Mouse (Mus musculus): ENCODE results near the gene Fam213b. TPM values are rescaled to one million over a fixed set of nuclear protein-coding genes. Genes with fewer than 3 reads are reported as not detected.
A peak's percentile ranks its signal among the peaks of the same experiment; 100 is the strongest.

The Fam213b gene
- total RNA-seq, 2 experiments from 2014 or later: 2.3 to 8.8 TPM

GRCm38 (mm10) chr4:154926969-154927898, 28.3 kb upstream of the Fam213b start:
- ATAC-seq (replicated peaks; ENCODE audit: low FRiP score, poor library complexity, severe bottlenecking): peak; percentile 20

- 0 out of 2 replicates have a peak, but pooled peaks have one; percentile 10 for ATAC-seq (replicated peaks; ENCODE audit: low FRiP score, poor library complexity, severe bottlenecking)
Measured at GRCm38 (mm10) chr4:154925413-154925812, 26.5 kb upstream of the Fam213b start.

- ATAC-seq (replicated peaks; ENCODE audit: low FRiP score, poor library complexity, severe bottlenecking): no peak
Measured at GRCm38 (mm10) chr4:154922931-154923330, 24.0 kb upstream of the Fam213b start.

- ATAC-seq (replicated peaks; ENCODE audit: low FRiP score, poor library complexity, severe bottlenecking): no peak
Measured at GRCm38 (mm10) chr4:154922291-154922690, 23.4 kb upstream of the Fam213b start.

DNA sequence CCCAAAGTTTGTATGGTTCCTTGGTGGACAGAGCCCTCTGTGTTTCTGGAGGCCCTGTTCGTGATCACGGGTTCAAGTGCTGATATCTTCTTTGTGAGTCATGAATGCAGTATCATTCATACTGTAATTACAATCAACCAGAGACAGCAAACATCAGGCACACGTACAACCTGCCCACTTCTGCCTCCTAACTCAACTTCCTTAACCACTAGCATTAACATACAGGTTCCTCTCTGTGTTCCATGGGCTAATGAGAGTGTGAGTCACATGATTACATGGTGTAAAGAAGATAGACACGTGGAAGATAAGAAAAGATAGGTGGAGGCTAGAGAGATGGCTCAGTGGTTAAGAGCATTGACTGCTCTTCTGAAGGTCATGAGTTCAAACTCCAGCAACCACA, 17.7 kb upstream of the Fam213b start:
- ATAC-seq (replicated peaks; ENCODE audit: low FRiP score, poor library complexity, severe bottlenecking): no peak

DNA sequence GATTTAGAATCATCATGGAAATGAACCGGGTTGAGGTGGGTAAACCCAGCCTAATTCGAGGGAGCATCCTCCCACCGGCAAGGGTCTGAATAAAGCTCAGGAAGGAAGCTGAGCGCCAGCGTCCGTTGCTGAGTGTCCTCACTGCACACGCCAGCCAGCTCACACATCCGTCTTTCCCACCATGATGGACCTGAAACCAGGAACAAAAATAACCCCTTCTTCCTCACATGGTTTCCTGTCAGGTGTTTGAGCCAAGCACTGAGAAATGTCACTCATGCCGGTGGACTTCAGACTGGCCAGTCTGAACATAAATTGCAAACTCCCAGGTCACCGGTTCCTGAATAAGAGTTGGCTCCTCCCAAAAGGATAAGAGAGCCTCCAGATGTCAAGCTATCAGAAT, 16.4 kb upstream of the Fam213b start:
- no peak for ATAC-seq (replicated peaks; ENCODE audit: low FRiP score, poor library complexity, severe bottlenecking)

DNA sequence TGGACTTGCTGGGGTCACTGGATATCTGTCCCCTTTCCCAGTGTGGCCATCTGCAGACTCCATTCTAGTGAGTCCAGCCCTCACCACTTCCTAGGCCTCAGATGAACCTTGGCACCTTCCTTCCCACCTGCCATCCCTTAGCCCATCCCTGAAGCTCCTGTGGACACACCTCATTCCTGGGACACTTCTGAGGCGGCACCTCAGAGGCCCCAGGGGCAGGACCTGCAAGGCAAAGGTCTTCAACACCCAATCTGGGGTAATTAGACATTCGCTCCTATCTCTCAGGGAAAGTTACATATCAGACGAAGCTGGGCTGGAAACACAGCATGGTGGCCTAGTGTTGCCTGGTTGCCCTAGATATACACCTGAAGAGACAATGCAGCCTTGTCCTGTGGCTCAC, 15.8 kb upstream of the Fam213b start:
- ATAC-seq (replicated peaks; ENCODE audit: low FRiP score, poor library complexity, severe bottlenecking): no peak

- no peak for ATAC-seq (replicated peaks; ENCODE audit: low FRiP score, poor library complexity, severe bottlenecking)
Measured at GRCm38 (mm10) chr4:154914252-154914651, 15.3 kb upstream of the Fam213b start.

DNA sequence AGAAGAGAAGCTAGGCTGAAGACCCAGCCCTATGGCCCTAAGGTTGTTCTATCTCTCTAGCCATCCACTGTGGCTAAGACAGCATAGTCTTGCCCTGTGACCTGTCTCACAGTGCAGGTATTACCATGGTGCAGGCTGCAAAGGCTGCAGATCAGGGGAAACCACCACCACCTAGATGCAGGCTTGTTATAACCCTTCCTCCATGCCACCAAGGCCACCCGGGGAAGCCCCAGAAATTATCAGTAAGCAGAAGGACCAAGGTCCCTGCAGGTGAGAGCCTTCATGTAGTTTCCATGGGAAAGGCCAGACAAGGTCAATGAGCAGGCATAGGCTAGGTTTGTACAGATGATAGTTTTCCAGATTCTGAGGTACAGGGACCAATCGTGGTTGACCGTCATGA, 14.9 kb upstream of the Fam213b start:
- ATAC-seq (replicated peaks; ENCODE audit: low FRiP score, poor library complexity, severe bottlenecking): no peak

GRCm38 (mm10) chr4:154911644-154912043, 12.7 kb upstream of the Fam213b start:
- ATAC-seq (replicated peaks; ENCODE audit: low FRiP score, poor library complexity, severe bottlenecking): peak; percentile 76

- peak; percentile 46 for ATAC-seq (replicated peaks; ENCODE audit: low FRiP score, poor library complexity, severe bottlenecking)
Measured at GRCm38 (mm10) chr4:154910606-154911522, 11.9 kb upstream of the Fam213b start.

DNA sequence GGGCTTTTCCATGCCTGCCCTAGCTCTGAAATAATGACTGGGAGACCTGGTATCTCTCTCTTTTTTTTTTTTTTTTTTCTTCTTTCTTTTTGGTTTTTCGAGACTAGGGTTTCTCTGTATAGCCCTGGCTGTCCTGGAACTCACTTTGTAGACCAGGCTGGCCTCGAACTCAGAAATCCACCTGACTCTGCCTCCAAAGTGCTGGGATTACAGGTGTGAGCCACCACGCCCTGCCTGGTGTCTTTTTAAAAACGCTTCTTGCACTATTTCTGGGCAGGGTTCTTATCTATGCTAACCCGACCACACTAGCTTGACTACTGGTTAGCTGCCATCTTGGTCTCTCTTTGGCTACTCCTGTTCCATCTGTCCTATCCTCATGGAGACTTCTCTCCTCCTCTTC, 9.6 kb upstream of the Fam213b start:
- no peak for ATAC-seq (replicated peaks; ENCODE audit: low FRiP score, poor library complexity, severe bottlenecking)

DNA sequence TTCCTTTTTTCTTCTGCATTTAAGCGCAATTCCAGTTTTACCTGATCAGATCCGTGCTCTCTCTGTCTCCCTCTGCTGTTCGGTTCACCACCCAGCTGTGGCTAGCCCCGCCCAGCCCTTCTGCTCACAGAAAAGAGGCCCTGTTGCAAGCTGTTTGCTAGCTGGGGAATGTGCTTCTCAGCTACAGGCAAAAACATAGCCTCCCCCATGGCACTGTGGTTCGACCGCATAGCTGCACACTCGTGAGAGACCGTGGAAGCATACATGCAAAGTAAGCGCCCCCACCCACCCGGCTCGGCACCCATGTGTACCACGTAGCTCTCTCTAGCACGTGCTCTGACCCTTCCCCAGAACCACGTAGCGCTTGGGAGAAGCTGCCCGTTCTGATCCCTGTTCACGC, 8.9 kb upstream of the Fam213b start:
- peak; percentile 63 for ATAC-seq (replicated peaks; ENCODE audit: low FRiP score, poor library complexity, severe bottlenecking)

- ATAC-seq (replicated peaks; ENCODE audit: low FRiP score, poor library complexity, severe bottlenecking): peak; percentile 86
Measured at GRCm38 (mm10) chr4:154904185-154905071, 5.5 kb upstream of the Fam213b start.

DNA sequence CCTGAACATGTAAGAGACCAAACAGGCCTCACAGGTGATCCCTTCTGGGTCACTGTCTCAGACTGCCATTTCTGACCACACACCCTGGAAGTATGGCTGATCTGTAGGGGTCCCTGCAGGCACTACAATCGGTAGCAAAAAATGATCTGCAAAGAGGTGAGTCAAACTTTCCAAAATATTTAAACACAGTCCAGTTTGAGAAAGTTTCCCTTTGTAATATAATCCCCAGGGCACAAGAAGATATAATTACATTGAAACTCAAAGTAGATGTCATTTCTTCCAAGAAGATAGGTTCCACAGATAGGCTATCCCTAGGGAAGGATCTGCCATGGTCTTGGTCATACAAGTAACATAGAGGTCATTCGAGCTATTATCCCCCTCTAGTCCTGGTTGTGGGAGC, 3.4 kb upstream of the Fam213b start:
- no peak for ATAC-seq (replicated peaks; ENCODE audit: low FRiP score, poor library complexity, severe bottlenecking)

GRCm38 (mm10) chr4:154897676-154898465, 1.1 kb downstream of the Fam213b start:
- ATAC-seq (replicated peaks; ENCODE audit: low FRiP score, poor library complexity, severe bottlenecking): no peak

DNA sequence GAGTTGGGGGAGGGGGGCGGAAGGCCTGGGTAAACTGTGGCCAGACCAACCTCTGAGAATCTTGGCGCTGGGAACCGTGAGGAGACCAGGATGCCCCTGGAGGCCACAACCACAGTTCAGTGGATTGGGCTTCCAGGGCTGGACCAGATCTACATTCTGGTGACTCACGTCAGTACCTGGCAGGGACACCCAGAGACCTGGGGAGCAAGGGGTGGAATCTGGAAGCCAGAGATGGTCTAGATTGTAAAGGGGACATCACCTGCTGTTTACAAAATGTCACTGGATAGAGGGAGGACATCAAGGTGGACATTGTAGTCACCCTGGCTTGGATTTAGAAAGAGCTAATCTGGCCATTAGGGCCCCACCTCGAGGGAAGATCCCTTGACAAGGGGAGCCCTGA, 3.4 kb downstream of the Fam213b start:
- ATAC-seq (replicated peaks; ENCODE audit: low FRiP score, poor library complexity, severe bottlenecking): no peak

- no peak for ATAC-seq (replicated peaks; ENCODE audit: low FRiP score, poor library complexity, severe bottlenecking)
Measured at GRCm38 (mm10) chr4:154890887-154891286, 8.0 kb downstream of the Fam213b start.
